Mouse (Mus musculus) C3H10T1/2 (cell line): ENCODE measurements around the gene Gabra6. TPM values are rescaled to one million over a fixed set of nuclear protein-coding genes. Genes with fewer than 3 reads are reported as not detected.

ENCODE experiments used
- polyA plus RNA-seq, 2 experiments: library from polyadenylated mRNA; unstranded; fragments of >200 nt; fragmentation: generic; extraction: Trizol; gene quantifications; one replicate each; pipeline ENCODE4 v1.2.1; 2012; ENCODE audit warnings: missing spikeins in 2 of 2

Gabra6 gene
- polyA plus RNA-seq = not detected

DNA sequence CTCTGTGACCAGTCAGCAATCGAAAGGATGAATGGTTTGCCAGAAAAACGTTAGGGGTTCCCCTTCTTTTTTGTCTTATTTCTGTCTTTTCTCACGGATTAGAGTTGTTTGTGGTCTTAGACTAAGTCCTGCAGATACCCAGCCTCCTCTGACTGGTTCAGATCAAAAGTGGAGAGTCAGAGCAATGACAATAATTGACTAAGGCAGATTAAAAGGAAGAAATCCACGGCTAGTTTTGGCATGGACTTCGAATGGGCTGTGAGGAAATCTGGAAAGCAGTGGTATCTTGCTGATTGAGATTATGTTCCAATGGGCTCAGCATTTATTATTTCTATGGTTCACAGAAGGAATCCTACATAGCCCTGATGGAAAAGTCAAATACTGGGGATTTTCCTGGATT is at the start of gene Gabra6:
Gene Gabra6, minus strand, starts transcription at position 191 of the 400 bp plus-strand sequence.

Other genes with a start within 250 kb of the Gabra6 start
- not detected for gene Gabra1, start 138.1 kb downstream of the Gabra6 start, polyA plus RNA-seq
- gene Gabrb2, start 98.7 kb upstream of the Gabra6 start, polyA plus RNA-seq = not detected